Mouse (Mus musculus) liver, embryonic 15.5 days (tissue): ENCODE results near the gene 6430550D23Rik. TPM values are rescaled to one million over a fixed set of nuclear protein-coding genes. Genes with fewer than 3 reads are reported as not detected.

ENCODE experiments used
- ATAC-seq: fragments of 200-750 bp; cut with Nextera tagmentation; 2 replicates; pipeline ENCODE4 v1.8.0; 2017; ENCODE audit warnings: moderate number of reproducible peaks, mild to moderate bottlenecking, moderate library complexity; ENCODE audit not compliant: insufficient read depth
- H3K27ac ChIP-seq: fragments of 300-500 bp; sonication (generic); replicated peaks from 2 replicates; pipeline ENCODE4 v1.5.1; 2015; ENCODE audit warnings: mild to moderate bottlenecking, inconsistent platforms
- H3K27me3 ChIP-seq: fragments of 300-500 bp; sonication (generic); 2 replicates; pipeline ENCODE4 v1.6.1; 2015; ENCODE audit warnings: mild to moderate bottlenecking, inconsistent platforms
- H3K36me3 ChIP-seq: fragments of 300-500 bp; sonication (generic); replicated peaks from 2 replicates; pipeline ENCODE4 v1.6.1; 2015; ENCODE audit warnings: moderate library complexity, mild to moderate bottlenecking, inconsistent platforms
- H3K4me1 ChIP-seq: fragments of 300-500 bp; sonication (generic); replicated peaks from 2 replicates; pipeline ENCODE4 v1.6.1; 2015; ENCODE audit warnings: inconsistent platforms
- H3K4me2 ChIP-seq: fragments of 300-500 bp; sonication (generic); 2 replicates; pipeline ENCODE4 v1.6.1; 2015; ENCODE audit warnings: moderate library complexity, mild to moderate bottlenecking, inconsistent platforms
- H3K4me3 ChIP-seq: fragments of 300-500 bp; sonication (generic); replicated peaks from 2 replicates; pipeline ENCODE4 v1.5.1; 2015; ENCODE audit warnings: mild to moderate bottlenecking, inconsistent platforms
- H3K9ac ChIP-seq: fragments of 300-500 bp; sonication (generic); 2 replicates; pipeline ENCODE4 v1.6.1; 2015; ENCODE audit warnings: moderate library complexity, mild to moderate bottlenecking, inconsistent platforms
- H3K9me3 ChIP-seq: fragments of 300-500 bp; sonication (generic); replicated peaks from 2 replicates; pipeline ENCODE4 v1.6.1; 2016; ENCODE audit warnings: inconsistent platforms
- WGBS: fragments of 180-500 bp; shearing (Covaris S2); methylation state at CpG from one replicate; pipeline ENCODE4 v1.1.7; 2015; ENCODE audit warnings: mixed read lengths; ENCODE audit not compliant: insufficient replicate concordance; 5-methylcytosine and 5-hydroxymethylcytosine counted together
- polyA plus RNA-seq: library from polyadenylated mRNA; unstranded; fragments of >200 nt; fragmentation: Nextera tagmentation; extraction: Ambion mirVana; gene quantifications from 2 replicates; pipeline ENCODE4 v1.2.1, GENCODE M21; 2015

6430550D23Rik gene
- polyA plus RNA-seq, 1 experiment from 2014 or later, result 0.90 TPM

DNA sequence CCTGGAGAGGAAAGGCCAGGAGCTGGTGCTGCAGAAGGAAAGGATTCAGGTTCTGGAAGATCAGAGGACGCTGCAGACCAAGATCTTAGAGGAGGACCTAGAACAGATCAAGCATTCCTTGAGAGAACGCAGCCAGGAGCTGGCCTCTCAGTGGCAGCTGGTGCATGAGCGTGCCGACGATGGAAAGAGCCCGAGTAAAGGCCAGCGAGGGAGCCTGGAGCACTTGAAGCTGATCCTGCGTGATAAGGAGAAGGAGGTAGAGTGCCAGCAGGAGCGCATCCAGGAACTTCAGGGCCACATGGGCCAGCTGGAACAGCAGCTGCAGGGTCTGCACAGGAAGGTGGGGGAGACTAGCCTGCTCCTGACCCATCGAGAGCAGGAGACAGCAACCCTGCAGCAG is 16.6 kb downstream of the 6430550D23Rik start:
- 83% methylated on average over 10 of the region's 10 CpGs for WGBS
- ATAC-seq, result no peak
- Histone ChIP-seq H3K4me1 (peaks cover 88% of the 10 kb centered on the region), H3K9ac (peak overlapping the region; percentile 61; the same call in 1 of the 2 replicates), H3K9me3 (no peaks in the 10 kb centered on the region), H3K27me3 (no peaks in the 10 kb centered on the region), H3K4me2 (peak overlapping the region; percentile 80), H3K36me3 (peaks cover 94% of the 10 kb centered on the region), H3K4me3 (peak overlapping the region; percentile 58), H3K27ac (peak overlapping the region; percentile 91; the same call in 1 of the 2 replicates)

DNA sequence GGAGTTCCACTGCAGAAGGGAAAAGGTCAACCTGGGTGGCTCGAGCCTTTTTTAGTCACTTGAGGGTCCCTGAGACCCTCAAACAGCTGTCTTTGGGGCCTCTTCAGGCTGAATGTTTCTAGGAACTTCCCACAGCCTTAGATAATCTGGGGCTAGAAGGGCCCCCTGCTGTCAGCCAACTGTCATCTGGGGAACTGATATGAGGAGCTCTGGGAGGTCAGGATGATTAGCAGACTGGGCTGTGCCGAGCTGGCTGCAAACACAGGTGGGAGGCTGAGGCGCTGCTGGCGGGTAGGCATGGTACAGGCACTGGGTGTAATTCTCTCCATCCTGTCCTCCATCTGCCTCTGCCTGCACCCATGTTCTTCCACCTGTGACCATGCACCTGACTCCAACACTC is 18.7 kb downstream of the 6430550D23Rik start:
- ATAC-seq, result peak; percentile 95
- Histone ChIP-seq H3K4me3 (peak overlapping the region; percentile 58), H3K27ac (peak overlapping the region; percentile 91)

DNA sequence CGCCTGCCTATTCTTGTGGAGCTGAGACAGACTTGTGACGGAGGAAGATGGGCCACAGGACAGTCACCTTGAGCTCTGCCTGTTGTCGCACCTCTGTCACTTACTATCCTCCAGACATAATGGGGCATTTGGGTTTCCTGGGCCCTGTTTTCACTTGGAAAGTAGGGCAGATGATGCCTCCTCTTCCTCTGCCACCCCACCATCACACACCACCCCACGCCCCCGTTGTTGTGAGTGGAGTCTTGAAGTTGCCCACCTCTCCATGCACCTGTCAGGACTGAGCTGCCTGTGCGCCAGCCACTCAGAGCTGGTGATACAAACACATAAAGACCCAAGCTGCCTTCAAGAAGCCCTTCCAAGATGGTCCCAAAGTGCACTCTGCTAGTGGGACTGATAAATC is 20.6 kb downstream of the 6430550D23Rik start:
- H3K4me3 ChIP-seq, result no peak overlapping the region
- H3K4me2 ChIP-seq, result peak overlapping the region; percentile 80; the same call in 1 of the 2 replicates
- WGBS, result 92% methylated on average over 6 of the region's 6 CpGs
- H3K4me1 ChIP-seq, result peaks cover 69% of the 10 kb centered on the region
- H3K27me3 ChIP-seq, result no peaks in the 10 kb centered on the region
- no peak overlapping the region for H3K9ac ChIP-seq
- ATAC-seq, result no peak
- H3K9me3 ChIP-seq, result no peaks in the 10 kb centered on the region
- H3K36me3 ChIP-seq, result peaks cover 93% of the 10 kb centered on the region
- H3K27ac ChIP-seq, result peak overlapping the region; percentile 91

More for the DNA sequence above, 18.7 kb downstream of the 6430550D23Rik start:
- Histone ChIP-seq H3K27me3 (no peaks in the 10 kb centered on the region), H3K4me2 (peak overlapping the region; percentile 80), H3K4me1 (peaks cover 88% of the 10 kb centered on the region), H3K36me3 (peaks cover 94% of the 10 kb centered on the region), H3K9me3 (no peaks in the 10 kb centered on the region), H3K9ac (peak overlapping the region; percentile 61)
- 17% methylated on average over 4 of the region's 4 CpGs for WGBS

DNA sequence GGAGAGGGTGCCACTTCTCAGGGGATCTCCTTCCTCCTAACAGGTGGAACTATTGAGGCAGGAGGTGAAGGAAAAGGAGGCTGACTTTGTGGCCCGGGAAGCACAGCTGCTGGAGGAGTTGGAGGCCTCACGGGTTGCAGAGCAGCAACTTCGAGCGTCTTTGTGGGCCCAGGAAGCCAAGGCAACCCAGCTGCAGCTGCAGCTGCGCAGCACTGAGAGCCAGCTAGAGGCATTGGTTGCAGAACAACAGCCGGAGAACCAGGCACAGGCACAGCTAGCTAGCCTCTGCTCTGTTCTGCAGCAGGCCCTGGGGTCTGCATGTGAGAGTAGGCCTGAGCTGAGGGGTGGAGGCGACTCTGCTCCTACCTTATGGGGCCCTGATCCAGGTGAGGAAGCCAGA is 22.0 kb downstream of the 6430550D23Rik start:
- Histone ChIP-seq H3K36me3 (peaks cover 93% of the 10 kb centered on the region), H3K4me2 (no peak overlapping the region), H3K4me1 (peaks cover 56% of the 10 kb centered on the region), H3K9me3 (no peaks in the 10 kb centered on the region), H3K27ac (no peak overlapping the region), H3K27me3 (no peaks in the 10 kb centered on the region), H3K4me3 (no peak overlapping the region), H3K9ac (no peak overlapping the region)
- 79% methylated on average over 7 of the region's 7 CpGs for WGBS
- ATAC-seq, result no peak

DNA sequence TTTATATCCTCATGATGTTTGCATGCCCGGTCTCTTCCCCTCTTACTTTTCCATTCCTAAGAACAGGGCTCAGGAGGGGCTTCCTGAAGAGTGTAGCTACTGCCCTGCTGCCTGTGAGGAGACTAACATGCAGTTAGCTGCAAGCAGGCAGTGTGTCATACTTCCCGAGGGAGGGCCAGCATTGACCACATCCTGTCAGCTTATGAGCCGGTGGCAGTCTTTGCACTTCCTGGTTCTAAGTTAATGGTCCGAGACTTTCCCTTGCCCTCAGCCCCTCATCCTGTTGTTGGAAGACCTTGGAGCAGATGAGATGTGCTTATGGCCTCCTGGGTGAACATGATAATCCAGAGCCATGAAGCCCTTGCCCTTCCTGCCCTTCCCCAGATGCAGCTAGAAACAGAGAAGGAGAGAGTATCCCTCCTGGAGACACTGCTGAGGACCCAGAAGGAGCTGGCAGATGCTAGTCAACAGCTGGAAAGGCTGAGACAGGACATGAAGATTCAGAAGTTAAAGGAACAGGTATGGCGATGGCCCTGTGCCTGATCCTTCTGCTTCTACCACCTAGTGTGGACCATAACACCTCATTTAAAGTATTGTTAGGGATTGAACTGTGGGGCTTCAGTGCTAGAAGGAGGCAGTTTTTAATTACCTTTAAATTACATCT is 28.3 kb downstream of the 6430550D23Rik start:
- peak; percentile 51; the same call in 1 of the 2 replicates for ATAC-seq
- Histone ChIP-seq H3K4me3 (0 out of 2 replicates have a peak overlapping the region, but pooled peaks have one; percentile 6), H3K4me1 (0 out of 2 replicates have a peak, but pooled peaks cover 3% of the 10 kb centered on the region), H3K27ac (peak overlapping the region; percentile 61), H3K9ac (no peak overlapping the region), H3K27me3 (no peaks in the 10 kb centered on the region), H3K4me2 (peak overlapping the region; percentile 21), H3K9me3 (no peaks in the 10 kb centered on the region), H3K36me3 (peaks cover 87% of the 10 kb centered on the region)
- 33% methylated on average over 5 of the region's 5 CpGs for WGBS

DNA sequence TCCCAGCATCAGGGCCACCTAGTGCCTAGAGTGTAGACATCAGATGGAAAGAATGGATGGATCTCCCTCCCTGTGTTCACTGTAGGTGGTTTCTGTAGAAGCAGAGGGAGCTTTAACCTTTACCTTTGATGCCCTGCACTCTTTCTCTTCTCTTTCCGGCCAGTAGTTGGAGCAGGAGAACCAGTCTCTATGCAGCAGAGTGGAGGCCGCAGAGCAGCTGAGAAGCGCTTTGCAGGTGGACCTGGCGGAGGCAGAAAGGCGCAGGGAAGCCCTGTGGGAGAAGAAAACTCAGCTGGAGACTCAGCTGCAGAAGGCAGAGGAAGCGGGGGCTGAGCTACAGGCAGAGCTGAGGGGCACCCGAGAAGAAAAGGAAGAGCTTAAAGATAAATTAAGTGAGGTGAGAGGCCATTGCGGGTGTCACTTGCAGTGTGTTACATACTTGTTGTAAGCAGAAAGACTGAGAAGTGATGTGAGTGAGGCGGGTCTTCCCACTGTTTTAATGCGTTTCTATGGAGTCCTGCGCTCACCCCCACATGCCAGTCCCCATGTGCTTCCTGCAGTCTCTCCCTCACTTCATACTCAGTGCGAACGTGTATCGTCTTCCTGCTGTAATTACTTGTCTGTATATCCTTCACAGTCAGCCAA is 33.6 kb downstream of the 6430550D23Rik start:
- Histone ChIP-seq H3K9me3 (no peaks in the 10 kb centered on the region), H3K27ac (0 out of 2 replicates have a peak overlapping the region, but pooled peaks have one; percentile 4), H3K4me1 (peaks cover 18% of the 10 kb centered on the region), H3K4me2 (no peak overlapping the region), H3K4me3 (no peak overlapping the region), H3K27me3 (no peaks in the 10 kb centered on the region), H3K36me3 (peaks cover 83% of the 10 kb centered on the region), H3K9ac (no peak overlapping the region)
- no peak for ATAC-seq
- WGBS, result 77% methylated on average over 14 of the region's 14 CpGs

DNA sequence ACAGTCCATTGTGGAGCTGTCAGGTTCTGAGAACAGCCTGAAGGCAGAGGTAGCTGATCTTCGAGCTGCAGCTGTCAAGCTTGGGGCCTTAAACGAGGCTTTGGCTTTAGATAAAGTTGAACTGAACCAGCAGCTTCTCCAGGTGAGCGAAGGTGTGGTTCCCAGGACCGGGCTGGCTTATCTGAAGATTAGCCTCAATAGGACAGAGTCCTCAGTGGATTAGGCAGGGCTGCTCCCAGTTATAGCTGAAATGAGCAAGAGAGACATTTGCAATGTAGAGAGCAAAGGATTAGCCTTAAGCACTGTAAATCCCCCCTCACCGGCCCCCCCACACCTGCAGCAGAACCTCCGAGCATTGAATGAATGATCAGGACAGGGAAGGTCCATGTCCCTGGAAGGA is 34.4 kb downstream of the 6430550D23Rik start:
- H3K4me3 ChIP-seq, result no peak overlapping the region
- no peak overlapping the region for H3K27ac ChIP-seq
- no peak overlapping the region for H3K4me2 ChIP-seq
- 0 out of 2 replicates have a peak, but pooled peaks have one; percentile 18 for ATAC-seq
- H3K36me3 ChIP-seq, result peaks cover 87% of the 10 kb centered on the region
- H3K9ac ChIP-seq, result no peak overlapping the region
- 50% methylated on average over 6 of the region's 6 CpGs for WGBS
- no peaks in the 10 kb centered on the region for H3K9me3 ChIP-seq
- H3K4me1 ChIP-seq, result peaks cover 16% of the 10 kb centered on the region
- no peaks in the 10 kb centered on the region for H3K27me3 ChIP-seq

DNA sequence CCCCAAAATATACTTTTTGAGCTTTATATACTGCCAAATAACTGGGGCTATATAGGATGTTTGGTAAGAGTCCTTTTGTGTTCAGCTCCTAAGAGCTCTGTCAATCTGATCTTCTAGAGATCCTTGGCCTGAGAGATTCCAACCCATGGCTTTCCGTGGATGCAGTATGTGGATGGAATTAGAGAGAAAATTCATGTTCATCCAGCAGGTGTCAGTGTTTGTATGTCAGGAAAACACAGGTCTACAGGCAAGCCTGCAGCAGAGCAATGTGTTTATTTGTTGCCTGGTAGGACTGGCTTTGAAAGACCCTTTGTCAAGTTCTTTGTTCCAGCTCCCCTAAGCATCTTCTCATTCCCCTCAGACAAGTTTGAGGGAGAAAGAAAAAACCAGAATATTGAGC is 44.8 kb downstream of the 6430550D23Rik start:
- Histone ChIP-seq H3K27me3 (no peaks in the 10 kb centered on the region), H3K9ac (no peak overlapping the region), H3K4me2 (no peak overlapping the region), H3K4me3 (no peak overlapping the region), H3K27ac (no peak overlapping the region), H3K36me3 (peaks cover 49% of the 10 kb centered on the region), H3K9me3 (no peaks in the 10 kb centered on the region), H3K4me1 (0 out of 2 replicates have a peak, but pooled peaks cover under 1% of the 10 kb centered on the region)
- 66% methylated on average over 1 of the region's 1 CpGs for WGBS
- ATAC-seq, result no peak

DNA sequence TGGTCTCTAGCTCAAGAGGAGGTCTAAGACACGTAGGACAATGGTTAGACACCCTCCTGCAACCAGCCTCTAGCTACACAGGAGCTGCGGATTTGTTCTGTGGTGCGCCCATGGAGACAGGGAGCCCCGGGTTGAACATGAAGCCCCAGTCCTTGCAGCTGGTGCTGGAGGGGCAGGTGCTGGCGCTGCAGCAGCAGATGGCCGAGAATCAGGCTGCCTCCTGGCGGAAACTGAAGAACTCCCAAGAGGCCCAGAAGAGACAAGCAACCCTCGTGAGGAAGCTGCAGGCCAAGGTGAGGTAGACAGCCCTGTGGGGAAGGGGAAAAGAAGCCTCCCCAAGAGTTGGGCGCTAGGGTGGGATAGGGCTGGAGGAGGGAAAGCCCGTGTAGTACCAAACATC is 45.9 kb downstream of the 6430550D23Rik start:
- Histone ChIP-seq H3K9ac (no peak overlapping the region), H3K4me1 (peaks cover 11% of the 10 kb centered on the region), H3K9me3 (no peaks in the 10 kb centered on the region), H3K27me3 (no peaks in the 10 kb centered on the region), H3K4me2 (no peak overlapping the region), H3K27ac (no peak overlapping the region), H3K36me3 (peaks cover 38% of the 10 kb centered on the region), H3K4me3 (no peak overlapping the region)
- WGBS, result 75% methylated on average over 10 of the region's 10 CpGs
- ATAC-seq, result no peak

DNA sequence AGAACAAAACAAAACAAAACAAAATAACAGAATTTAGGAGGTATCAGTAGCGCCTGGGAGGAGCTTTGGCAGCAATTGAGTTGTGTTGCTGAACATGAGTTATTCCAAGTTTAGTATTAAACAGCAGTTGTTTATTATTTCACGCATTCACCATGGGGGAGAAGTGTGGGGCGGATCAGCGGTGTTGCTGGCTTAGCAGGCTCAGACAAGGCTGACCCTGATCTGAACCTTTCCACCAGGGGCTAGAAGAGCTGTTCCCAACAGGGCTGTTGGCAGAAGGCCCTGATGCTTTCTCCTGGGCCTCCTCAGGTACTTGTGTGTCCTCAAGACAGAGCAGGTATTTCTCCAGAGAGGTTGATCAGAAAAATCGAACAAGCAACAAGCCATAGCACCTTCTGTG is 47.8 kb downstream of the 6430550D23Rik start:
- Histone ChIP-seq H3K27ac (no peak overlapping the region), H3K27me3 (no peaks in the 10 kb centered on the region), H3K4me1 (peaks cover 15% of the 10 kb centered on the region), H3K4me2 (no peak overlapping the region), H3K9me3 (no peaks in the 10 kb centered on the region), H3K4me3 (no peak overlapping the region), H3K9ac (no peak overlapping the region), H3K36me3 (peaks cover 26% of the 10 kb centered on the region)
- WGBS, result 82% methylated on average over 5 of the region's 5 CpGs
- ATAC-seq, result no peak
